In the genomic region with DNA sequence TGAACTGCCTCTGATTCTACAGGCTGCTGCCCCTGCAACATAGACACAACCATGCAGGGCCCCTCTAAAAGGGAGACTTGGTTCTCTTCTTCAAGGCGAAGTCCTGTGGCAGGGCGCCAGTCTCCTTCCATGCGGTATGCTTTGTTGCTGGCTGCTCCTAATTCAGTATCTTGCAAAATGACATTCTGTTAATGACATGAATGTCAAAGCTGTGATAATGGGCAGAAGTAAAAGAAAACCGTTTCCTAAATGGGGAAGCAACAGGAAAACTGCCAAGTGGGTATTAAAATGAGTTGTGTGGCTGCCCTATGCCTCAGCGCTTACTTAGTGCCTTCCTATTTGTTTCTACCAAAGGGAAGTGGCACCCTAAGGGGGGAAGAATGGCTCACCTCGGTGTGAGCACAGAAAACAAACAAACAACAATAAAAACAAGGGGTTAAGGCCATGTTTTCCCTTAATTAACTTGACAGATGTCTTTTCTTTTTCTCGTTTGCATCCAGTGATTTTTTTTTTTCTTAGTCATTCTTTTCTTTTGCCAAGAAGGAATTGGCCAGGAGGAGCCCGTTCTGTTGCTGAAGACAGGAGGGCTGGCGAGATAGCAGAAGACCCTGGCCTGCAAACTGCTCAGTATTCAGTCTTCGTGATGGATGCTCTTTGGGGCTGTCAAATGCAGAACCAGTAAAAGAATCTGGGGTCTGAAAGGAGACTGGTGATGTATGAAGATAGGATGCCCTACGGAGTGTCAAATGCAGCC, we compare ENCODE assay signal across 7 mouse cellular contexts.
DNase-seq lines count a peak whose midpoint lies in the region; ATAC-seq and TF ChIP-seq lines count a peak whose summit lies in the region.

No protein-coding gene starts in this region.

- peak overlapping the region; percentile 57 for H3K27ac ChIP-seq in forebrain, embryonic 15.5 days (replicated peaks)
- H3K27ac ChIP-seq in hindbrain, embryonic 12.5 days, result peak overlapping the region; percentile 30; the same call in 1 of the 2 replicates
- H3K27ac ChIP-seq in lung, postnatal 0 days (ENCODE audit: low read length), result peak overlapping the region; percentile 63

- TF ChIP-seq CTCF in lung, postnatal 0 days (IDR thresholded peaks at IDR 0.05), result no peak

- no peaks in the 10 kb centered on the region for H3K9me3 ChIP-seq in forebrain, embryonic 15.5 days
- peaks cover 7% of the 10 kb centered on the region; the same call in 1 of the 2 replicates for H3K9me3 ChIP-seq in hindbrain, embryonic 12.5 days (replicated peaks)
- no peaks in the 10 kb centered on the region for H3K9me3 ChIP-seq in lung, postnatal 0 days (ENCODE audit: low read length)

- peaks cover 15% of the 10 kb centered on the region for H3K4me1 ChIP-seq in forebrain, embryonic 15.5 days
- H3K4me1 ChIP-seq in hindbrain, embryonic 12.5 days, result peaks cover 9% of the 10 kb centered on the region; the same call in 1 of the 2 replicates
- peaks cover 4% of the 10 kb centered on the region; the same call in 1 of the 2 replicates for H3K4me1 ChIP-seq in lung, postnatal 0 days (ENCODE audit: insufficient read depth, low read depth, low read length)

- no peak overlapping the region for H3K4me3 ChIP-seq in forebrain, embryonic 15.5 days
- no peak overlapping the region for H3K4me3 ChIP-seq in hindbrain, embryonic 12.5 days
- H3K4me3 ChIP-seq in lung, postnatal 0 days (ENCODE audit: low read depth, low read length), result no peak overlapping the region

- no peak; the same call in 1 of the 2 replicates for TF ChIP-seq EP300 in lung, postnatal 0 days (IDR thresholded peaks at IDR 0.05)

- H3K9ac ChIP-seq in forebrain, embryonic 15.5 days (replicated peaks), result no peak overlapping the region
- no peak overlapping the region for H3K9ac ChIP-seq in hindbrain, embryonic 12.5 days
- no peak overlapping the region for H3K9ac ChIP-seq in lung, postnatal 0 days (replicated peaks; ENCODE audit: low read depth)

- peak; percentile 88 for ATAC-seq in forebrain, embryonic 15.5 days (replicated peaks)
- no peak for ATAC-seq in hindbrain, embryonic 12.5 days (ENCODE audit: low FRiP score)
- ATAC-seq in lung, postnatal 0 days, result peak; percentile 58

- 17% methylated on average over 11 of the region's 11 CpGs for WGBS in forebrain, embryonic 15.5 days
- 38% methylated on average over 11 of the region's 11 CpGs for WGBS in hindbrain, embryonic 12.5 days
- 40% methylated on average over 11 of the region's 11 CpGs for WGBS in lung, postnatal 0 days

- DNase-seq in ovary, adult 18-20 months (ENCODE audit: low spot score), result peak; percentile 23
- DNase-seq in ovary, postnatal 10 days (ENCODE audit: low spot score), result no peak
- peak; percentile 78 for DNase-seq in lung, postnatal 0 days (ENCODE audit: low spot score)
- no peak for DNase-seq in thymus, postnatal 0 days (ENCODE audit: low spot score)
- DNase-seq in left cerebral cortex, adult 9 months (ENCODE audit: low spot score in 2 of 2), result no peak

- H3K36me3 ChIP-seq in forebrain, embryonic 15.5 days, result no peaks in the 10 kb centered on the region
- no peaks in the 10 kb centered on the region for H3K36me3 ChIP-seq in hindbrain, embryonic 12.5 days
- H3K36me3 ChIP-seq in lung, postnatal 0 days (ENCODE audit: insufficient read depth, low read length), result no peaks in the 10 kb centered on the region

- H3K4me2 ChIP-seq in forebrain, embryonic 15.5 days (replicated peaks), result no peak overlapping the region
- H3K4me2 ChIP-seq in hindbrain, embryonic 12.5 days (replicated peaks), result no peak overlapping the region
- no peak overlapping the region for H3K4me2 ChIP-seq in lung, postnatal 0 days (replicated peaks; ENCODE audit: low read depth, low read length)

- H3K27me3 ChIP-seq in forebrain, embryonic 15.5 days, result no peaks in the 10 kb centered on the region
- H3K27me3 ChIP-seq in hindbrain, embryonic 12.5 days, result no peaks in the 10 kb centered on the region
- no peaks in the 10 kb centered on the region for H3K27me3 ChIP-seq in lung, postnatal 0 days (replicated peaks; ENCODE audit: insufficient read depth, low read length)

Comparison
In these comparisons a context has a peak if more than half of its experiments do, and no peak if none do; other contexts are left out.
1. DNase-seq: peak in ovary, adult 18-20 months (single experiment) and lung, postnatal 0 days (single experiment); none in ovary, postnatal 10 days (single experiment), thymus, postnatal 0 days (single experiment) and left cerebral cortex, adult 9 months (0 of 2).
2. Peak in every context shown above with its lines, with median percentiles within 50 percentile points of each other: H3K27ac ChIP-seq.